Mouse (Mus musculus): Measurements from ENCODE around the gene Slc22a21. TPM values are rescaled to one million over a fixed set of nuclear protein-coding genes. Genes with fewer than 3 reads are reported as not detected.

The Slc22a21 gene
- polyA plus RNA-seq, 1 experiment from 2014 or later, result 6.0 TPM

- no peak for DNase-seq (ENCODE audit: low spot score)
Observed at GRCm38 (mm10) chr11:54026491-54027041, 46.4 kb upstream of the Slc22a21 start.

GRCm38 (mm10) chr11:54021396-54022093 lies 41.4 kb upstream of the Slc22a21 start:
- ATAC-seq (ENCODE audit: low FRiP score, low TSS enrichment) (no peak), DNase-seq (ENCODE audit: low spot score) (no peak)
- Histone ChIP-seq H3K4me3 (ENCODE audit: low read depth, low read length) (no peak overlapping the region), H3K9ac (ENCODE audit: low read length) (no peak overlapping the region), H3K27me3 (ENCODE audit: control insufficient read depth, insufficient read depth, low read length) (no peaks in the 10 kb centered on the region), H3K36me3 (ENCODE audit: control insufficient read depth, insufficient read depth, low read length) (no peaks in the 10 kb centered on the region), H3K27ac (replicated peaks) (no peak overlapping the region), H3K9me3 (ENCODE audit: control insufficient read depth, low read length) (no peaks in the 10 kb centered on the region), H3K4me1 (replicated peaks; ENCODE audit: control insufficient read depth, insufficient read depth) (no peaks in the 10 kb centered on the region), H3K4me2 (replicated peaks; ENCODE audit: low read depth) (no peak overlapping the region)
- TF ChIP-seq CTCF (IDR thresholded peaks at IDR 0.05; ENCODE audit: low read depth) (no peak), EP300 (optimal IDR thresholded peaks at IDR 0.05) (no peak)
- WGBS, result 59% methylated on average over 5 of the region's 5 CpGs

More at GRCm38 (mm10) chr11:54026491-54027041, 46.4 kb upstream of the Slc22a21 start:
- Histone ChIP-seq H3K4me3 (ENCODE audit: low read depth, low read length) (no peak overlapping the region), H3K9ac (ENCODE audit: low read length) (no peak overlapping the region), H3K27me3 (ENCODE audit: control insufficient read depth, insufficient read depth, low read length) (no peaks in the 10 kb centered on the region), H3K36me3 (ENCODE audit: control insufficient read depth, insufficient read depth, low read length) (no peaks in the 10 kb centered on the region), H3K27ac (replicated peaks) (no peak overlapping the region), H3K4me2 (replicated peaks; ENCODE audit: low read depth) (no peak overlapping the region), H3K4me1 (replicated peaks; ENCODE audit: control insufficient read depth, insufficient read depth) (0 out of 2 replicates have a peak, but pooled peaks cover 7% of the 10 kb centered on the region), H3K9me3 (ENCODE audit: control insufficient read depth, low read length) (no peaks in the 10 kb centered on the region)
- WGBS, result 72% methylated on average over 1 of the region's 1 CpGs
- no peak for ATAC-seq (ENCODE audit: low FRiP score, low TSS enrichment)
- TF ChIP-seq CTCF (IDR thresholded peaks at IDR 0.05; ENCODE audit: low read depth), result no peak
- TF ChIP-seq EP300 (optimal IDR thresholded peaks at IDR 0.05), result no peak

DNA sequence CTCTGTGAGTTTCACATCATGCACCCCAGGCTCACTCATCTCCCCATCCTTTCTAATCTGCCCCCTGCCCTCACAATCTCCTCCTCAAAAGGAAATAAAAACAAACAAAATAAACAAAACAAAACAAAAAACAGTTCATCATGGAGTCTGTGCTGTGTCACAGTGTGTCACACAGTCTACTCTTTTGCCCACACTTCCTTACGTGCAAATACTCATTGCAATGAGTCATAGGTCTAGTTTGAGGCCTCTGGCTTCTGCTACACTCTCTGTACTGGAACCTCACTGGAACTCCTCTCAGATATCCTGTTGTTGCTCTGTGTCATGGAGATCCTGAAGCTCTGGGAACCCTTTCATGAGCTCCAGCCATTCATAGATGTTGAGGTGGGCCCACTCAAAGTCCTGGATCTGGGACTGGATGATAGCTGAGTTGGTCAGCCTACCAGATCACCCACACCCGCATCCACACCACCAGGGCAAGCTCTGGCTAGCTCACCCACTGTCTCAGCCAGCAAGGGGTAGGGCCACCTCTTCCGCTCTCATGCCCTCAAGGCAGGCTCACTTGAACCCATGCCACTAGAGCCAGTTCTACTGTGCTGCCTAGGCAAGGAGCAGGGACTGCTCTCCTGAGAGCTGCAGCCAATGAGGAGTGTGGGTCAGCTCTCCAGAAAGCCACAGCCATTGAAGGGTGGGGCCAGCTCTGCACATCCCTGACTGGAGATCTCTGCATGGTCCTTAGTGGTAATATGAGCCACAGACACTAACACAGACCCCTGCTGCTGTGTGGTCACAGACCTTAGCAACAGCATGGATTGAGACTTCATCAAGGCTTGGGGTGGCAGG lies 39.0 kb upstream of the Slc22a21 start:
- Histone ChIP-seq H3K4me2 (replicated peaks; ENCODE audit: low read depth) (no peak overlapping the region), H3K27me3 (ENCODE audit: control insufficient read depth, insufficient read depth, low read length) (no peaks in the 10 kb centered on the region), H3K9me3 (ENCODE audit: control insufficient read depth, low read length) (no peaks in the 10 kb centered on the region), H3K4me3 (ENCODE audit: low read depth, low read length) (no peak overlapping the region), H3K4me1 (replicated peaks; ENCODE audit: control insufficient read depth, insufficient read depth) (no peaks in the 10 kb centered on the region), H3K9ac (ENCODE audit: low read length) (no peak overlapping the region), H3K36me3 (ENCODE audit: control insufficient read depth, insufficient read depth, low read length) (no peaks in the 10 kb centered on the region), H3K27ac (replicated peaks) (no peak overlapping the region)
- 68% methylated on average over 3 of the region's 3 CpGs for WGBS
- ATAC-seq (ENCODE audit: low FRiP score, low TSS enrichment), result peak; percentile 80
- no peak for DNase-seq (ENCODE audit: low spot score)
- no peak for TF ChIP-seq EP300 (optimal IDR thresholded peaks at IDR 0.05)
- no peak for TF ChIP-seq CTCF (IDR thresholded peaks at IDR 0.05; ENCODE audit: low read depth)

- DNase-seq (ENCODE audit: low spot score) (no peak), ATAC-seq (ENCODE audit: low FRiP score, low TSS enrichment) (no peak)
- Histone ChIP-seq H3K4me3 (ENCODE audit: low read depth, low read length) (no peak overlapping the region), H3K9ac (ENCODE audit: low read length) (no peak overlapping the region), H3K36me3 (ENCODE audit: control insufficient read depth, insufficient read depth, low read length) (no peaks in the 10 kb centered on the region), H3K4me2 (replicated peaks; ENCODE audit: low read depth) (no peak overlapping the region), H3K27ac (replicated peaks) (no peak overlapping the region), H3K27me3 (ENCODE audit: control insufficient read depth, insufficient read depth, low read length) (no peaks in the 10 kb centered on the region), H3K4me1 (replicated peaks; ENCODE audit: control insufficient read depth, insufficient read depth) (no peaks in the 10 kb centered on the region), H3K9me3 (ENCODE audit: control insufficient read depth, low read length) (no peaks in the 10 kb centered on the region)
- TF ChIP-seq EP300 (optimal IDR thresholded peaks at IDR 0.05) (no peak), CTCF (IDR thresholded peaks at IDR 0.05; ENCODE audit: low read depth) (no peak)
- 66% methylated on average over 4 of the region's 4 CpGs for WGBS
Observed at GRCm38 (mm10) chr11:54017596-54017995, 37.5 kb upstream of the Slc22a21 start.

DNA sequence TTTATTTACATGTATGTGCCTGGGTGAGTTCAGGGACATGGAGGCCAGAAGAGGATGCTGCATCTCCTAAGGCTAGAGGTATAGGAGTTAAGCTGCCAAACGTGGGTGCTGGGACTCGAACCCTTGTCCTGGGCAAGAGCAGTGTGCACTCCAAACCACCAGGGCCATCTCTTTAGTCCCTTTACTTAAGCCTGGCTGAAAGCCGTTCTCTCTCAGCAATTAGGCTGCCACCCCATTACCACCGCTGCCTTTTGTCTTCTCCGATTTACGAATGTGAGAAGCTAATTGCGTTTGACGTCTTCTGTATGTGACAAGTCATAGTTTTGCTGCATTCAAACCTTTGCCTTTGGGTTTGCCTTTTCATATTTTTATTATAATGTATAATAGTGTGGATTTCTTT lies 35.9 kb upstream of the Slc22a21 start:
- DNase-seq (ENCODE audit: low spot score), result no peak
- no peaks in the 10 kb centered on the region for H3K9me3 ChIP-seq (ENCODE audit: control insufficient read depth, low read length)
- H3K4me3 ChIP-seq (ENCODE audit: low read depth, low read length), result no peak overlapping the region
- TF ChIP-seq EP300 (optimal IDR thresholded peaks at IDR 0.05), result no peak
- TF ChIP-seq CTCF (IDR thresholded peaks at IDR 0.05; ENCODE audit: low read depth), result no peak
- WGBS, result 74% methylated on average over 8 of the region's 8 CpGs
- no peaks in the 10 kb centered on the region for H3K27me3 ChIP-seq (ENCODE audit: control insufficient read depth, insufficient read depth, low read length)
- no peak overlapping the region for H3K9ac ChIP-seq (ENCODE audit: low read length)
- H3K4me2 ChIP-seq (replicated peaks; ENCODE audit: low read depth), result no peak overlapping the region
- no peak overlapping the region for H3K27ac ChIP-seq (replicated peaks)
- no peak for ATAC-seq (ENCODE audit: low FRiP score, low TSS enrichment)
- H3K4me1 ChIP-seq (replicated peaks; ENCODE audit: control insufficient read depth, insufficient read depth), result no peaks in the 10 kb centered on the region
- no peaks in the 10 kb centered on the region for H3K36me3 ChIP-seq (ENCODE audit: control insufficient read depth, insufficient read depth, low read length)

Measured in stomach, postnatal 0 days (tissue).